ENCODE assay signal across 9 mouse cellular contexts in genomic region chrX:110814151-110814571, GRCm38 (mm10). TPM values are rescaled to one million over a fixed set of nuclear protein-coding genes. Genes with fewer than 3 reads are reported as not detected.
DNase-seq lines count a peak whose midpoint lies in the region; ATAC-seq and TF ChIP-seq lines count a peak whose summit lies in the region.
"Had no signal": no experiment of that assay in that cellular context is flagged by ENCODE, and none has a peak within 500 bp of the region (broad histone marks: within the 10 kb centered on the region; RNA-seq: fewer than 3 reads in every experiment).

Gene Pou3f4, plus strand, starts transcription at chrX:110814280.

- H3K36me3 ChIP-seq in lung, embryonic 16.5 days (ENCODE audit: control insufficient read depth, insufficient read depth, low read length) = no peaks in the 10 kb centered on the region
- no peaks in the 10 kb centered on the region for H3K36me3 ChIP-seq in embryonic facial prominence, embryonic 10.5 days (replicated peaks)
- H3K36me3 ChIP-seq in liver, postnatal 0 days (replicated peaks; ENCODE audit: insufficient read depth, low read length) = no peaks in the 10 kb centered on the region

- no peaks in the 10 kb centered on the region for H3K9me3 ChIP-seq in lung, embryonic 16.5 days (ENCODE audit: control insufficient read depth, low read length)
- H3K9me3 ChIP-seq in embryonic facial prominence, embryonic 10.5 days = no peaks in the 10 kb centered on the region
- H3K9me3 ChIP-seq in liver, postnatal 0 days (ENCODE audit: low read length) = no peaks in the 10 kb centered on the region

- no peaks in the 10 kb centered on the region for H3K4me1 ChIP-seq in lung, embryonic 16.5 days (replicated peaks; ENCODE audit: control insufficient read depth, insufficient read depth, low read length)
- no peaks in the 10 kb centered on the region for H3K4me1 ChIP-seq in lung, adult 2 months (ENCODE audit: control insufficient read depth, insufficient read depth, low read length)
- no peaks in the 10 kb centered on the region for H3K4me1 ChIP-seq in embryonic facial prominence, embryonic 10.5 days
- no peaks in the 10 kb centered on the region for H3K4me1 ChIP-seq in liver, postnatal 0 days (ENCODE audit: insufficient read depth)

- no peak within 1 kb of the TSS for H3K9ac ChIP-seq in lung, embryonic 16.5 days (ENCODE audit: low read length)
- no peak within 1 kb of the TSS for H3K9ac ChIP-seq in liver, postnatal 0 days (replicated peaks)

- no peak for TF ChIP-seq EP300 in liver, postnatal 0 days (IDR thresholded peaks at IDR 0.05; ENCODE audit: low read depth)

- H3K4me3 ChIP-seq in lung, embryonic 16.5 days (ENCODE audit: low read length) = peak within 1 kb of the TSS; percentile 36
- H3K4me3 ChIP-seq in lung, adult 2 months (replicated peaks; ENCODE audit: extremely low read depth, low read depth, low read length) = no peak within 1 kb of the TSS
- H3K4me3 ChIP-seq in embryonic facial prominence, embryonic 10.5 days = peak within 1 kb of the TSS; percentile 61
- peak within 1 kb of the TSS; percentile 5; the same call in 1 of the 2 replicates for H3K4me3 ChIP-seq in liver, postnatal 0 days (ENCODE audit: low read depth, low read length)

- H3K27ac ChIP-seq in lung, embryonic 16.5 days (ENCODE audit: low read length) = no peak within 1 kb of the TSS
- H3K27ac ChIP-seq in embryonic facial prominence, embryonic 10.5 days (replicated peaks) = peak within 1 kb of the TSS; percentile 67
- no peak within 1 kb of the TSS for H3K27ac ChIP-seq in liver, postnatal 0 days (ENCODE audit: low read depth)

- intact Hi-C loops in heart, postnatal 14 days (cut with DNase I) = no loop called here

- no peak for TF ChIP-seq POLR2A in lung, adult 2 months (IDR thresholded peaks at IDR 0.05; ENCODE audit: borderline replicate concordance, extremely low read depth, low read depth, low read length)

- H3K27me3 ChIP-seq in lung, embryonic 16.5 days (ENCODE audit: control insufficient read depth, insufficient read depth, low read depth, low read length) = peaks cover 30% of the 10 kb centered on the region
- peaks cover 53% of the 10 kb centered on the region for H3K27me3 ChIP-seq in embryonic facial prominence, embryonic 10.5 days (replicated peaks; ENCODE audit: low read depth, poor library complexity, severe bottlenecking)
- peaks cover 23% of the 10 kb centered on the region for H3K27me3 ChIP-seq in liver, postnatal 0 days (ENCODE audit: insufficient read depth, low read length)

- peak within 1 kb of the TSS; percentile 52 for H3K4me2 ChIP-seq in lung, embryonic 16.5 days (ENCODE audit: low read depth, low read length)
- H3K4me2 ChIP-seq in liver, postnatal 0 days (ENCODE audit: low read depth, low read length) = peak within 1 kb of the TSS; percentile 47

- WGBS in lung, embryonic 16.5 days = 12% methylated on average over 20 of the region's 20 CpGs
- 19% methylated on average over 20 of the region's 20 CpGs for WGBS in lung, adult 2 months
- 17% methylated on average over 20 of the region's 20 CpGs for WGBS in embryonic facial prominence, embryonic 10.5 days
- 19% methylated on average over 20 of the region's 20 CpGs for WGBS in liver, postnatal 0 days (ENCODE audit: insufficient replicate concordance)

- ATAC-seq in lung, embryonic 16.5 days (ENCODE audit: low read depth) = peak; percentile 87
- peak; percentile 72 for ATAC-seq in liver, postnatal 0 days
- ATAC-seq in megakaryocyte progenitor cell, adult 5-6 weeks (replicated peaks; ENCODE audit: poor library complexity) = no peak
- ATAC-seq: Patski had no signal

- TF ChIP-seq CTCF in lung, adult 2 months (IDR thresholded peaks at IDR 0.05; ENCODE audit: insufficient read depth, low read length) = no peak
- no peak for TF ChIP-seq CTCF in liver, postnatal 0 days (IDR thresholded peaks at IDR 0.05; ENCODE audit: low read depth)

- DNase-seq in lung, adult 2 months = no peak
- DNase-seq in embryonic facial prominence, embryonic 10.5 days (ENCODE audit: low spot score) = peak; percentile 82
- peak; percentile 4 to 44 for DNase-seq in heart, postnatal 14 days
- DNase-seq in layer of hippocampus, adult 9-11 months = peak; percentile 83
- peak; percentile 19 for DNase-seq in liver, postnatal 0 days
- peak; percentile 69 to 80 for DNase-seq in right cerebral cortex, postnatal 36 days (ENCODE audit: low spot score in 2 of 2)

RNA-seq across cellular contexts. Expression of gene Pou3f4, which starts in this region (rescaled TPM):
- polyA plus RNA-seq in lung, embryonic 16.5 days (2015; fragmentation: Nextera tagmentation; extraction: Ambion mirVana) = not detected in 2 replicates
- not detected in 2 replicates for polyA plus RNA-seq in lung, adult 2 months (2012; rRNA removed)
- polyA plus RNA-seq in embryonic facial prominence, embryonic 10.5 days (2016; fragmentation: Nextera tagmentation; extraction: Ambion mirVana) = 3.2 and 5.0 TPM in 2 replicates
- not detected for total RNA-seq in heart, postnatal 14 days (2021)
- not detected in 2 replicates for polyA plus RNA-seq in liver, postnatal 0 days (2015; fragmentation: Nextera tagmentation; extraction: Ambion mirVana)
- not detected in 2 replicates for total RNA-seq in megakaryocyte progenitor cell, adult 5-6 weeks (2015)
- not detected in 2 replicates for total RNA-seq in megakaryocyte progenitor cell, adult 5-6 weeks (2017)
- polyA plus RNA-seq: Patski had no signal

Comparison
In these comparisons a context has a peak if more than half of its experiments do, and no peak if none do; other contexts are left out.
1. Peak in ATAC-seq, H3K4me3 ChIP-seq and H3K4me2 ChIP-seq in lung, embryonic 16.5 days; RNA of the gene not detected or under 1 TPM.
2. Peak in DNase-seq in heart, postnatal 14 days; RNA of the gene not detected or under 1 TPM.
3. Peak in DNase-seq, ATAC-seq, H3K4me3 ChIP-seq and H3K4me2 ChIP-seq in liver, postnatal 0 days; RNA of the gene not detected or under 1 TPM.